Mouse (Mus musculus) lung, postnatal 0 days (tissue): ENCODE measurements at regions not wholly inside any gene's neighbourhood (a gene's known extent, or its start where the extent isn't known, plus 50 kb on each side); places are given as distances from the start of the nearest gene placed in this dataset.

Source experiments
- ATAC-seq: fragments of 200-750 bp; cut with Nextera tagmentation; 2 replicates; pipeline ENCODE4 v1.8.0; 2017; ENCODE audit warnings: moderate library complexity
- DNase-seq: peaks from one replicate; pipeline ENCODE4 v3.0.0-alpha.2; 2016; ENCODE audit warnings: low spot score
- H3K27ac ChIP-seq: fragments of 300-500 bp; sonication (generic); 2 replicates; pipeline ENCODE4 v1.5.1; 2014; ENCODE audit warnings: antibody characterized with exemption, mild to moderate bottlenecking, low read length, mixed read lengths
- H3K27me3 ChIP-seq: fragments of 300-500 bp; sonication (generic); replicated peaks from 2 replicates; pipeline ENCODE4 v1.6.1; 2014; ENCODE audit warnings: low read length, mixed read lengths; ENCODE audit not compliant: insufficient read depth
- H3K36me3 ChIP-seq: fragments of 300-500 bp; sonication (generic); 2 replicates; pipeline ENCODE4 v1.6.1; 2014; ENCODE audit warnings: low read length, mixed read lengths; ENCODE audit not compliant: insufficient read depth
- H3K4me1 ChIP-seq: fragments of 300-500 bp; sonication (generic); 2 replicates; pipeline ENCODE4 v1.6.1; 2014; ENCODE audit warnings: antibody characterized with exemption, low read depth, low read length, mixed read lengths; ENCODE audit not compliant: insufficient read depth
- H3K4me2 ChIP-seq: fragments of 300-500 bp; sonication (generic); replicated peaks from 2 replicates; pipeline ENCODE4 v1.6.1; 2014; ENCODE audit warnings: low read depth, mild to moderate bottlenecking, low read length, moderate library complexity, mixed read lengths
- H3K4me3 ChIP-seq: fragments of 300-500 bp; sonication (generic); 2 replicates; pipeline ENCODE4 v1.5.1; 2014; ENCODE audit warnings: low read depth, low read length
- H3K9ac ChIP-seq: fragments of 300-500 bp; sonication (generic); replicated peaks from 2 replicates; pipeline ENCODE4 v1.6.1; 2014; ENCODE audit warnings: low read depth, mild to moderate bottlenecking
- H3K9me3 ChIP-seq: fragments of 300-500 bp; sonication (generic); 2 replicates; pipeline ENCODE4 v1.6.1; 2016; ENCODE audit warnings: low read length, mixed read lengths
- CTCF ChIP-seq: IDR thresholded peaks from 2 replicates; pipeline ENCODE4 v1.5.1; 2016; ENCODE audit warnings: antibody characterized with exemption, mild to moderate bottlenecking
- EP300 ChIP-seq: IDR thresholded peaks from 2 replicates; pipeline ENCODE4 v1.6.1; 2016; ENCODE audit warnings: antibody characterized with exemption, mild to moderate bottlenecking, control low read depth
- WGBS: fragments of 180-500 bp; shearing (Covaris S2); extraction: QIAGEN DNeasy Blood & Tissue Kit; methylation state at CpG from one replicate; pipeline ENCODE4 v1.1.7; 2014; 5-methylcytosine and 5-hydroxymethylcytosine counted together

GRCm38 (mm10) chr1:143910530-143910929 is 93.4 kb downstream of the Rgs2 start:
- TF ChIP-seq CTCF = no peak
- no peak for TF ChIP-seq EP300
- DNase-seq = no peak
- Histone ChIP-seq H3K4me2 (no peak overlapping the region), H3K4me3 (no peak overlapping the region), H3K4me1 (no peaks in the 10 kb centered on the region), H3K9me3 (no peaks in the 10 kb centered on the region), H3K27ac (no peak overlapping the region), H3K27me3 (no peaks in the 10 kb centered on the region), H3K9ac (no peak overlapping the region), H3K36me3 (no peaks in the 10 kb centered on the region)
- no peak for ATAC-seq

GRCm38 (mm10) chr1:143907312-143907711 is 96.6 kb downstream of the Rgs2 start:
- H3K4me2 ChIP-seq = no peak overlapping the region
- ATAC-seq (no peak), DNase-seq (no peak)
- TF ChIP-seq EP300 (no peak), CTCF (no peak)
- H3K4me3 ChIP-seq = no peak overlapping the region
- H3K27ac ChIP-seq = no peak overlapping the region
- H3K27me3 ChIP-seq = no peaks in the 10 kb centered on the region
- 56% methylated on average over 6 of the region's 6 CpGs for WGBS
- no peaks in the 10 kb centered on the region for H3K36me3 ChIP-seq
- no peak overlapping the region for H3K9ac ChIP-seq
- H3K4me1 ChIP-seq = peaks cover 2% of the 10 kb centered on the region; the same call in 1 of the 2 replicates
- no peaks in the 10 kb centered on the region for H3K9me3 ChIP-seq

GRCm38 (mm10) chr1:143906881-143907280 is 97.1 kb downstream of the Rgs2 start:
- Histone ChIP-seq H3K4me3 (no peak overlapping the region), H3K27ac (no peak overlapping the region), H3K36me3 (no peaks in the 10 kb centered on the region), H3K9me3 (no peaks in the 10 kb centered on the region), H3K9ac (no peak overlapping the region), H3K4me1 (peaks cover 2% of the 10 kb centered on the region; the same call in 1 of the 2 replicates), H3K27me3 (no peaks in the 10 kb centered on the region), H3K4me2 (no peak overlapping the region)
- DNase-seq = no peak
- TF ChIP-seq CTCF = no peak
- TF ChIP-seq EP300 = no peak
- ATAC-seq = no peak

GRCm38 (mm10) chr1:143903985-143904384 is 100.0 kb downstream of the Rgs2 start:
- 63% methylated on average over 3 of the region's 3 CpGs for WGBS
- DNase-seq (peak; percentile 86), ATAC-seq (peak; percentile 91)
- Histone ChIP-seq H3K4me1 (peaks cover 2% of the 10 kb centered on the region; the same call in 1 of the 2 replicates), H3K27ac (no peak overlapping the region), H3K9me3 (no peaks in the 10 kb centered on the region), H3K4me2 (no peak overlapping the region), H3K27me3 (no peaks in the 10 kb centered on the region), H3K36me3 (no peaks in the 10 kb centered on the region), H3K4me3 (no peak overlapping the region), H3K9ac (no peak overlapping the region)
- TF ChIP-seq EP300 = peak; percentile 69
- no peak for TF ChIP-seq CTCF

GRCm38 (mm10) chr1:143903234-143903633 is 100.7 kb downstream of the Rgs2 start:
- Histone ChIP-seq H3K9ac (no peak overlapping the region), H3K27ac (no peak overlapping the region), H3K4me3 (no peak overlapping the region), H3K9me3 (no peaks in the 10 kb centered on the region), H3K4me2 (no peak overlapping the region), H3K4me1 (peaks cover 2% of the 10 kb centered on the region; the same call in 1 of the 2 replicates), H3K27me3 (no peaks in the 10 kb centered on the region), H3K36me3 (no peaks in the 10 kb centered on the region)
- WGBS = 44% methylated on average over 5 of the region's 5 CpGs
- TF ChIP-seq EP300 = no peak
- no peak for TF ChIP-seq CTCF
- DNase-seq (no peak), ATAC-seq (no peak)

GRCm38 (mm10) chr1:143901127-143901920 is 102.6 kb downstream of the Rgs2 start:
- ATAC-seq (peak; percentile 86), DNase-seq (peak; percentile 91)
- Histone ChIP-seq H3K4me1 (peaks cover 2% of the 10 kb centered on the region; the same call in 1 of the 2 replicates), H3K4me2 (no peak overlapping the region), H3K9ac (no peak overlapping the region), H3K27ac (0 out of 2 replicates have a peak overlapping the region, but pooled peaks have one; percentile 22), H3K27me3 (no peaks in the 10 kb centered on the region), H3K9me3 (no peaks in the 10 kb centered on the region), H3K4me3 (no peak overlapping the region), H3K36me3 (no peaks in the 10 kb centered on the region)
- WGBS = 59% methylated on average over 6 of the region's 6 CpGs
- TF ChIP-seq EP300 = peak; percentile 79
- no peak for TF ChIP-seq CTCF
